ENCODE assay signal across 8 mouse cellular contexts in the genomic region with DNA sequence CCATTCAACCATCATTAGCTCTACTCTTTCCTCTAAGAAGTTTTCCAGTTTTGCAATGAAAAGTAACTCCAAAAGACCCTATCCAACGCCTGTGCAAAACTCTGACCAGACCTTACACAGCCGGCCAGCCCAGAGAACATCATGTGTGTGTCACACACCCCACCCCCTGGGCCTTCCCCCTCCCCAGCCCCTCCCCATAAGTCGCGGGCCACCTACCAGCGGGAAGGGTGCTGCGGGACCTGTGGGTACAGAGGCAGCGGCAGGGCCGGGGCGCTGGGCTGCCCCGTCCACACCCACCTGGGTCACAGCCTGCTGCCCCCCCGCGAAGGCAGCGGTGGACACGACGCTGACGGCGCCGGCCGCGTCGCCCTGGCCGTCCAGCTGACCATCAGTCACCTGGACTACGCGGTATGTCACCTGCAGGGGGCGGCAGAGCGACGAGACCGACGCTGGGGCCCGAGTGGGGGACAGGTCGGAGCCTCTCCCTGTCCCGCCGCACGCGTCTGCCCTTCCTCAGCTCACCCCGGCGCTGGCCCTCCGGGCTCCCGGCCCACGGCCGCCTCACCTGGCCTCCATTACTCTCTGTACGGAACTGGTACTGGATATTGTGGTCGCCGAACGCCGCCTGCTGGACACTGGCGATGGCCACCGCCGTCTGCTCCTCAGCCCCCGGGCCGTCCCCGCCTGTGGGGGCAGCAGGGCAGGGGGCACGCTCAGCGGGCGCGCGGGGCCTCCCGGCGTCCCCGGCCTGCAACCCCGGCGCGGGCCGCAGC. TPM values are rescaled to one million over a fixed set of nuclear protein-coding genes. Genes with fewer than 3 reads are reported as not detected.
DNase-seq lines count a peak whose midpoint lies in the region; ATAC-seq and TF ChIP-seq lines count a peak whose summit lies in the region.

No protein-coding gene starts in this region.

- WGBS in embryonic facial prominence, embryonic 13.5 days = under 1% methylated on average over 64 of the region's 64 CpGs
- under 1% methylated on average over 64 of the region's 64 CpGs for WGBS in heart, adult 2 months
- under 1% methylated on average over 62 of the region's 64 CpGs for WGBS in kidney, adult 2 months
- WGBS in limb, embryonic 12.5 days = under 1% methylated on average over 61 of the region's 64 CpGs
- under 1% methylated on average over 64 of the region's 64 CpGs for WGBS in midbrain, embryonic 14.5 days

- H3K4me3 ChIP-seq in embryonic facial prominence, embryonic 13.5 days = peak overlapping the region; percentile 91
- peak overlapping the region; percentile 70 for H3K4me3 ChIP-seq in heart, adult 2 months
- H3K4me3 ChIP-seq in kidney, adult 2 months (ENCODE audit: insufficient read depth, low read depth, low read length) = peak overlapping the region; percentile 95
- peak overlapping the region; percentile 97 for H3K4me3 ChIP-seq in limb, embryonic 12.5 days (replicated peaks)
- peak overlapping the region; percentile 92 for H3K4me3 ChIP-seq in midbrain, embryonic 14.5 days (replicated peaks; ENCODE audit: low read depth, low read length)

- H3K27ac ChIP-seq in embryonic facial prominence, embryonic 13.5 days = peak overlapping the region; percentile 98
- peak overlapping the region; percentile 100 for H3K27ac ChIP-seq in heart, adult 2 months
- peak overlapping the region; percentile 92 for H3K27ac ChIP-seq in kidney, adult 2 months (ENCODE audit: insufficient read depth, low read depth, low read length)
- H3K27ac ChIP-seq in limb, embryonic 12.5 days = peak overlapping the region; percentile 99
- peak overlapping the region; percentile 99 for H3K27ac ChIP-seq in midbrain, embryonic 14.5 days (replicated peaks; ENCODE audit: low read depth, low read length)

- peaks cover 23% of the 10 kb centered on the region for H3K4me1 ChIP-seq in embryonic facial prominence, embryonic 13.5 days
- H3K4me1 ChIP-seq in heart, adult 2 months (ENCODE audit: control insufficient read depth, insufficient read depth, low read length) = peaks cover 4% of the 10 kb centered on the region
- peaks cover 5% of the 10 kb centered on the region; the same call in 1 of the 2 replicates for H3K4me1 ChIP-seq in kidney, adult 2 months (ENCODE audit: control insufficient read depth, insufficient read depth, low read length)
- peaks cover 16% of the 10 kb centered on the region for H3K4me1 ChIP-seq in limb, embryonic 12.5 days (replicated peaks)
- H3K4me1 ChIP-seq in midbrain, embryonic 14.5 days (ENCODE audit: control insufficient read depth, insufficient read depth, low read length) = peaks cover 18% of the 10 kb centered on the region

- H3K36me3 ChIP-seq in embryonic facial prominence, embryonic 13.5 days = peaks cover 58% of the 10 kb centered on the region
- H3K36me3 ChIP-seq in heart, adult 2 months (ENCODE audit: control insufficient read depth, insufficient read depth, low read length) = no peaks in the 10 kb centered on the region
- peaks cover 4% of the 10 kb centered on the region for H3K36me3 ChIP-seq in kidney, adult 2 months (ENCODE audit: control insufficient read depth, insufficient read depth, low read length)
- peaks cover 62% of the 10 kb centered on the region for H3K36me3 ChIP-seq in limb, embryonic 12.5 days
- H3K36me3 ChIP-seq in midbrain, embryonic 14.5 days (ENCODE audit: control insufficient read depth, insufficient read depth, low read length) = peaks cover 49% of the 10 kb centered on the region

- peak; percentile 66 for ATAC-seq in embryonic facial prominence, embryonic 13.5 days (ENCODE audit: insufficient number of reproducible peaks, insufficient read depth, low FRiP score, low TSS enrichment, low read depth)
- ATAC-seq in limb, embryonic 12.5 days (ENCODE audit: insufficient number of reproducible peaks, insufficient read depth, low FRiP score, low TSS enrichment, low read depth) = peak; percentile 78
- peak; percentile 59 for ATAC-seq in midbrain, embryonic 14.5 days (ENCODE audit: low FRiP score, low TSS enrichment)

- peak; percentile 65; the same call in 1 of the 2 replicates for TF ChIP-seq EP300 in heart, adult 2 months (IDR thresholded peaks at IDR 0.05; ENCODE audit: insufficient read depth, low read depth, low read length)

- peak overlapping the region; percentile 82 for H3K4me2 ChIP-seq in embryonic facial prominence, embryonic 13.5 days
- H3K4me2 ChIP-seq in limb, embryonic 12.5 days = peak overlapping the region; percentile 70
- H3K4me2 ChIP-seq in midbrain, embryonic 14.5 days (ENCODE audit: low read length) = peak overlapping the region; percentile 81

- no peaks in the 10 kb centered on the region for H3K79me2 ChIP-seq in heart, adult 2 months (replicated peaks; ENCODE audit: control insufficient read depth, insufficient read depth, low read length)

- peak; percentile 70 for TF ChIP-seq POLR2A in heart, adult 2 months (IDR thresholded peaks at IDR 0.05; ENCODE audit: insufficient read depth, low read depth, low read length)
- peak; percentile 42 for TF ChIP-seq POLR2A in kidney, adult 2 months (IDR thresholded peaks at IDR 0.05; ENCODE audit: low read depth, low read length)

- TF ChIP-seq CTCF in heart, adult 2 months (IDR thresholded peaks at IDR 0.05) = peak; percentile 98
- TF ChIP-seq CTCF in kidney, adult 2 months (conservative IDR thresholded peaks at IDR 0.05; ENCODE audit: insufficient read depth, insufficient read length, low read depth, low read length) = peak; percentile 67

- H3K9ac ChIP-seq in embryonic facial prominence, embryonic 13.5 days = peak overlapping the region; percentile 99
- H3K9ac ChIP-seq in heart, adult 2 months (ENCODE audit: low read depth, low read length) = peak overlapping the region; percentile 97
- peak overlapping the region; percentile 100 for H3K9ac ChIP-seq in limb, embryonic 12.5 days (replicated peaks)
- peak overlapping the region; percentile 98 for H3K9ac ChIP-seq in midbrain, embryonic 14.5 days (replicated peaks; ENCODE audit: low read length)

- intact Hi-C loops in heart, adult 2 months (cut with DNase I) = loop anchor here (1.0 to 10.0 kb wide), 5 partner anchors 19 to 361 kb away; partner anchors contain the start of genes Fxyd5 and Zbtb32

- H3K27me3 ChIP-seq in embryonic facial prominence, embryonic 13.5 days = no peaks in the 10 kb centered on the region
- H3K27me3 ChIP-seq in heart, adult 2 months (ENCODE audit: control insufficient read depth, insufficient read depth, low read length) = no peaks in the 10 kb centered on the region
- H3K27me3 ChIP-seq in kidney, adult 2 months (replicated peaks; ENCODE audit: control insufficient read depth, insufficient read depth, low read length) = no peaks in the 10 kb centered on the region
- no peaks in the 10 kb centered on the region for H3K27me3 ChIP-seq in limb, embryonic 12.5 days
- H3K27me3 ChIP-seq in midbrain, embryonic 14.5 days (ENCODE audit: control insufficient read depth, insufficient read depth, low read length) = no peaks in the 10 kb centered on the region

- H3K9me3 ChIP-seq in embryonic facial prominence, embryonic 13.5 days = no peaks in the 10 kb centered on the region
- no peaks in the 10 kb centered on the region for H3K9me3 ChIP-seq in limb, embryonic 12.5 days
- no peaks in the 10 kb centered on the region for H3K9me3 ChIP-seq in midbrain, embryonic 14.5 days (ENCODE audit: control insufficient read depth, low read length)

- DNase-seq in 3134 (ENCODE audit: extremely low read depth, insufficient read length, low spot score) = peak; percentile 86
- DNase-seq in adrenal gland, postnatal 36 days = peak; percentile 93 to 95
- peak; percentile 92 to 93 for DNase-seq in heart, adult 2 months
- peak; percentile 95 for DNase-seq in kidney, adult 2 months
- peak; percentile 90 for DNase-seq in midbrain, embryonic 14.5 days
- peak; percentile 82 for DNase-seq in spleen, adult 12 weeks (ENCODE audit: low spot score)

RNA-seq across cellular contexts. Expression of gene Usf2, which starts 0.8 kb away (rescaled TPM):
- 100 to 1,000 TPM; 112 to 141 TPM for total RNA-seq in adrenal gland, postnatal 36 days (2021)
- 21.9 and 25.0 TPM in 2 replicates for polyA plus RNA-seq in embryonic facial prominence, embryonic 13.5 days (2015; fragmentation: Nextera tagmentation; extraction: Ambion mirVana)
- 100 to 1,000 TPM; 103 to 110 TPM for total RNA-seq in heart, adult 2 months (2021)
- polyA plus RNA-seq in heart, adult 2 months (2012; rRNA removed) = 124 and 135 TPM in 2 replicates
- polyA plus RNA-seq in kidney, adult 2 months (2012; rRNA removed) = 118 and 124 TPM in 2 replicates
- 31.9 and 37.6 TPM in 2 replicates for polyA plus RNA-seq in limb, embryonic 12.5 days (2016; fragmentation: Nextera tagmentation; extraction: Ambion mirVana)
- 26.2 and 30.4 TPM in 2 replicates for polyA plus RNA-seq in midbrain, embryonic 14.5 days (2014; fragmentation: Nextera tagmentation; extraction: Ambion mirVana)

RNA-seq across cellular contexts. Expression of gene Hamp, which starts 11.9 kb away (rescaled TPM):
- total RNA-seq in adrenal gland, postnatal 36 days (2021) = 10 to 100 TPM in 1 of 2 experiments, not detected in 1; 23.5 TPM
- polyA plus RNA-seq in embryonic facial prominence, embryonic 13.5 days (2015; fragmentation: Nextera tagmentation; extraction: Ambion mirVana) = not detected in 2 replicates
- total RNA-seq in heart, adult 2 months (2021) = 10 to 100 TPM; 11.8 to 14.2 TPM
- polyA plus RNA-seq in heart, adult 2 months (2012; rRNA removed) = 114 and 141 TPM in 2 replicates
- not detected in 2 replicates for polyA plus RNA-seq in kidney, adult 2 months (2012; rRNA removed)
- polyA plus RNA-seq in limb, embryonic 12.5 days (2016; fragmentation: Nextera tagmentation; extraction: Ambion mirVana) = not detected in 2 replicates
- polyA plus RNA-seq in midbrain, embryonic 14.5 days (2014; fragmentation: Nextera tagmentation; extraction: Ambion mirVana) = not detected in 2 replicates

RNA-seq across cellular contexts. Expression of gene Lsr, which starts 17.5 kb away (rescaled TPM):
- 10 to 100 TPM in 1 of 2 experiments, 1 to 10 TPM in 1; 6.1 to 14.6 TPM for total RNA-seq in adrenal gland, postnatal 36 days (2021)
- polyA plus RNA-seq in embryonic facial prominence, embryonic 13.5 days (2015; fragmentation: Nextera tagmentation; extraction: Ambion mirVana) = 26.1 and 29.3 TPM in 2 replicates
- 1 to 10 TPM; 3.7 to 4.3 TPM for total RNA-seq in heart, adult 2 months (2021)
- 5.6 and 7.6 TPM in 2 replicates for polyA plus RNA-seq in heart, adult 2 months (2012; rRNA removed)
- polyA plus RNA-seq in kidney, adult 2 months (2012; rRNA removed) = 60.7 and 70.2 TPM in 2 replicates
- 32.6 and 33.2 TPM in 2 replicates for polyA plus RNA-seq in limb, embryonic 12.5 days (2016; fragmentation: Nextera tagmentation; extraction: Ambion mirVana)
- polyA plus RNA-seq in midbrain, embryonic 14.5 days (2014; fragmentation: Nextera tagmentation; extraction: Ambion mirVana) = 9.9 and 15.6 TPM in 2 replicates

RNA-seq across cellular contexts. Expression of gene Fam187b, which starts 17.8 kb away (rescaled TPM):
- under 1 TPM; 0.30 to 0.96 TPM for total RNA-seq in adrenal gland, postnatal 36 days (2021)
- polyA plus RNA-seq in embryonic facial prominence, embryonic 13.5 days (2015; fragmentation: Nextera tagmentation; extraction: Ambion mirVana) = 1.5 and 2.6 TPM in 2 replicates
- not detected for total RNA-seq in heart, adult 2 months (2021)
- 0.29 and 0.53 TPM in 2 replicates for polyA plus RNA-seq in heart, adult 2 months (2012; rRNA removed)
- polyA plus RNA-seq in kidney, adult 2 months (2012; rRNA removed) = 9.1 and 12.7 TPM in 2 replicates
- polyA plus RNA-seq in limb, embryonic 12.5 days (2016; fragmentation: Nextera tagmentation; extraction: Ambion mirVana) = 1.00 and 1.1 TPM in 2 replicates
- 0.36 and 0.37 TPM in 2 replicates for polyA plus RNA-seq in midbrain, embryonic 14.5 days (2014; fragmentation: Nextera tagmentation; extraction: Ambion mirVana)

RNA-seq across cellular contexts. Expression of gene Hamp2, which starts 31.3 kb away (rescaled TPM):
- 10 to 100 TPM in 1 of 2 experiments, not detected in 1; 11.7 TPM for total RNA-seq in adrenal gland, postnatal 36 days (2021)
- 1.0 and 1.4 TPM in 2 replicates for polyA plus RNA-seq in embryonic facial prominence, embryonic 13.5 days (2015; fragmentation: Nextera tagmentation; extraction: Ambion mirVana)
- total RNA-seq in heart, adult 2 months (2021) = 1 to 10 TPM; 2.8 to 4.5 TPM
- 2.1 and 4.7 TPM in 2 replicates for polyA plus RNA-seq in heart, adult 2 months (2012; rRNA removed)
- 1.1 TPM in 1 of 2 replicates, not detected in the other for polyA plus RNA-seq in kidney, adult 2 months (2012; rRNA removed)
- not detected in 2 replicates for polyA plus RNA-seq in limb, embryonic 12.5 days (2016; fragmentation: Nextera tagmentation; extraction: Ambion mirVana)
- polyA plus RNA-seq in midbrain, embryonic 14.5 days (2014; fragmentation: Nextera tagmentation; extraction: Ambion mirVana) = not detected in 2 replicates

Comparison
In these comparisons a context has a peak if more than half of its experiments do, and no peak if none do; other contexts are left out.
1. Peak in every context shown above with its lines: DNase-seq, ATAC-seq, H3K4me3 ChIP-seq and H3K27ac ChIP-seq.
2. RNA of gene Hamp, which starts 11.9 kb away (polyA plus RNA-seq): 114 to 141 TPM in heart, adult 2 months; not detected in embryonic facial prominence, embryonic 13.5 days, not detected in kidney, adult 2 months, not detected in limb, embryonic 12.5 days and not detected in midbrain, embryonic 14.5 days; every median in the first group is over 10 times any median in the second.